Mouse (Mus musculus) myocyte (in vitro differentiated cells): Measurements from ENCODE around the gene Prkd1.

Experiments used
- E2F4 ChIP-seq: IDR thresholded peaks from one replicate; pipeline ENCODE4 v1.6.1; 2011; ENCODE audit warnings: mild to moderate bottlenecking, control low read depth, moderate library complexity; ENCODE audit not compliant: insufficient read depth
- MAX ChIP-seq: IDR thresholded peaks from one replicate; pipeline ENCODE4 v1.6.1; 2011; ENCODE audit warnings: low read depth, mild to moderate bottlenecking, control low read depth
- MYOG ChIP-seq, 3 experiments: IDR thresholded peaks; one replicate each; pipeline ENCODE4 v1.6.1; 2011; ENCODE audit warnings: control low read depth in 2 of 3, low read depth in 2 of 3, mild to moderate bottlenecking in 2 of 3; ENCODE audit not compliant: insufficient read length in 2 of 3, control insufficient read depth in 1 of 3, insufficient read depth in 1 of 3
- POLR2A ChIP-seq: IDR thresholded peaks from one replicate; pipeline ENCODE4 v1.6.1; 2011; ENCODE audit warnings: low read depth, mild to moderate bottlenecking, control low read depth, moderate library complexity; ENCODE audit not compliant: insufficient read length

- TF ChIP-seq E2F4: no peak
- TF ChIP-seq MYOG (IDR thresholded peaks at IDR 0.05; ENCODE audit: control insufficient read depth in 1 of 3, insufficient read depth in 1 of 3, insufficient read length in 2 of 3, low read depth in 2 of 3): no peak
- no peak for TF ChIP-seq MAX
- no peak for TF ChIP-seq POLR2A
These were observed 212.2 kb downstream of the Prkd1 start for GRCm38 (mm10) chr12:50436660-50437059.
